Mouse (Mus musculus): ENCODE measurements around the gene Trit1. TPM values are rescaled to one million over a fixed set of nuclear protein-coding genes. Genes with fewer than 3 reads are reported as not detected.
A peak's percentile ranks its signal among the peaks of the same experiment; 100 is the strongest.
"Not testable (repeated sequence)": the region's sequence is repeated elsewhere in the genome, so short reads cannot be mapped to it uniquely, and the experiment has no call there.

Gene Trit1
- polyA plus RNA-seq, 1 experiment from 2014 or later, result 16.4 TPM

DNA sequence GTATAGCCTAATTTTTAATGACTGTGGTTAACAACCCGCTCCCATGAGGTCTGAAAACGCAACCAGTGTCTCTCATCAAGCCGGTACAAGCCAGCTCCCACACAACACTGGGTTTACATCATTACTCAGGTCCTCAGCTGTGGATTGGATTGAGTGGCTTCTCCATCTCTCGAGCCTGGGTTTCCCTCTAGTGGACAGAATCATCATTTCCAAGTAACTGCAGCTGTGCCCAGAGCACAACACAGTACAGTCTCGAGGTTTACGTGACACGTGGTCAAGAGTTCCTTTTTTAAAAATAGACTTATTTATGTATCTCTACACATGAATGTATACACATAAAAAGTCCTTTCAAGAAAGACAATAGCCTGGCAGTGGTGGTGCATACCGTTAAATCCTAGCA is 31.3 kb upstream of the Trit1 start:
- H3K4me2 ChIP-seq, result no peak overlapping the region
- no peak overlapping the region for H3K4me3 ChIP-seq (ENCODE audit: low read depth, low read length)
- no peak overlapping the region for H3K9ac ChIP-seq
- H3K36me3 ChIP-seq (ENCODE audit: insufficient read depth), result no peaks in the 10 kb centered on the region
- DNase-seq (peak; percentile 89), ATAC-seq (ENCODE audit: insufficient read depth) (peak; percentile 79)
- 29% methylated on average over 8 of the region's 8 CpGs for WGBS
- H3K4me1 ChIP-seq (ENCODE audit: insufficient read depth), result no peaks in the 10 kb centered on the region
- H3K27me3 ChIP-seq (ENCODE audit: insufficient read depth, low read length), result peaks cover 23% of the 10 kb centered on the region
- H3K9me3 ChIP-seq (ENCODE audit: low read depth, low read length), result no peaks in the 10 kb centered on the region
- H3K27ac ChIP-seq (ENCODE audit: low read depth), result no peak overlapping the region
- TF ChIP-seq CTCF (IDR thresholded peaks at IDR 0.05; ENCODE audit: low read depth), result peak; percentile 90

DNA sequence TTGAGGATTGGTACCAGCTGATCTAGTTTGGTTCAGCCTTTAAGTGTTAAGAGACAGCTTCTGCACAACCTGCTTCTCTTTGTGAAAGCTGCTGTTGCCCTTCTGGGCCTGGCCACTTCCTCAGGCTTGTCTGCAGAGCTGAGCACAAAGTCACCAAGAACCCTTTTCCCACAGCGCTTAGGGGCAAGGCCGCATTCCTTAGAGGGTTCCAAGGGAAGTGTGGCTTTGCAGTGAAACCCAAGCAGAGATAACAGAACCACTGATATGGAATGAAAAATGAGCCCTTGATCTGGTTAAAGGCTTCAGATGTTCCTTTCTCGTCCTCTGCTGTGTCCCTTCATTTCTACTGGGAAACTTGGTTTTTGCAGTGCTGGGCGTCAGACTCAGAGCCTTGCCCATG is 29.0 kb upstream of the Trit1 start:
- Histone ChIP-seq H3K27ac (ENCODE audit: low read depth) (no peak overlapping the region), H3K9ac (no peak overlapping the region), H3K4me3 (ENCODE audit: low read depth, low read length) (no peak overlapping the region), H3K4me2 (no peak overlapping the region), H3K36me3 (ENCODE audit: insufficient read depth) (no peaks in the 10 kb centered on the region), H3K4me1 (ENCODE audit: insufficient read depth) (no peaks in the 10 kb centered on the region), H3K9me3 (ENCODE audit: low read depth, low read length) (no peaks in the 10 kb centered on the region; the same call in 1 of the 2 replicates), H3K27me3 (ENCODE audit: insufficient read depth, low read length) (peaks cover 18% of the 10 kb centered on the region)
- TF ChIP-seq CTCF (IDR thresholded peaks at IDR 0.05; ENCODE audit: low read depth), result no peak
- no peak for DNase-seq
- ATAC-seq (ENCODE audit: insufficient read depth), result no peak
- WGBS, result 35% methylated on average over 4 of the region's 4 CpGs

DNA sequence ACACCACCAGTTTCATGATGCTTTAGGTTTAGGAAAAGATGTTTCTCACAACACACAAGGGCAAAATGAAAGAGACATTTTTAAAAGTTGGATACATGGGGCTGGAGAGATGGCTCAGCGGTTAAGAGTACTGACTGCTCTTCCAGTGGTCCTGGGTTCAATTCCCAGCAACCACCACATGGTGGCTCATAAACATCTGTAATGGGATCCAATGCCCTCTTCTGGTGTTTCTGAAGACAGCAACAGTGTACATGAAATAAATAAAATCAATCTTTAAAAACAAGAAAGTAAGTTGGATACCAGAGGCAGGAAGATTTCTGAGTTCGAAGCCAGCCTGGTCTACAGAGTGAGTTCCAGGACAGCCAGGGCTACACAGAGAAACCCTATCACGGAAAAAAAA is 28.4 kb upstream of the Trit1 start:
- H3K27me3 ChIP-seq (ENCODE audit: insufficient read depth, low read length), result peaks cover 17% of the 10 kb centered on the region
- H3K4me2 ChIP-seq; H3K27ac ChIP-seq (ENCODE audit: low read depth); H3K4me3 ChIP-seq (ENCODE audit: low read depth, low read length); ATAC-seq (ENCODE audit: insufficient read depth); H3K4me1 ChIP-seq (ENCODE audit: insufficient read depth); H3K9me3 ChIP-seq (ENCODE audit: low read depth, low read length); H3K9ac ChIP-seq; H3K36me3 ChIP-seq (ENCODE audit: insufficient read depth): not testable (repeated sequence)
- TF ChIP-seq CTCF (IDR thresholded peaks at IDR 0.05; ENCODE audit: low read depth), result peak; percentile 59
- WGBS, result 49% methylated on average over 3 of the region's 3 CpGs
- peak; percentile 59 for DNase-seq

DNA sequence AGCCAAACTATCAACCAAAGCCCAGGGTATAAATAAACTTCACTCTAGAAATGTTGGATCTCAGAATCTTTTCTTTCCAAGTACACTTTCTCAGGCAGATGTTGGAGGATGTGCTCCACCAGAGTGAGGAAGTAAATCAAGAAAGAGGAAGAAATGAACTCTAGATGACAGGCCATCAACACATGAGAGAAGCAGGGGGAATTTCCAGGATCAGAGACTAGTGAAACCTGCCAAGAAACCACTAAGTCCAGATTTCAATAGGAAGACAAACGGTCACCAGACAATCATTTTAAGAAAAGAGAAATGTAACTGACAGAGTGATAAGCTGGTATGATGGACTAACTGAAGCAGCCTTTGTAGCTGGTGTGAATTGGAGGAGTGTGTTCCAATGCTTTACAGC is 25.2 kb upstream of the Trit1 start:
- Histone ChIP-seq H3K27me3 (ENCODE audit: insufficient read depth, low read length) (no peaks in the 10 kb centered on the region), H3K4me1 (ENCODE audit: insufficient read depth) (no peaks in the 10 kb centered on the region), H3K36me3 (ENCODE audit: insufficient read depth) (no peaks in the 10 kb centered on the region), H3K4me2 (no peak overlapping the region), H3K4me3 (ENCODE audit: low read depth, low read length) (no peak overlapping the region), H3K9me3 (ENCODE audit: low read depth, low read length) (no peaks in the 10 kb centered on the region; the same call in 1 of the 2 replicates), H3K27ac (ENCODE audit: low read depth) (no peak overlapping the region), H3K9ac (no peak overlapping the region)
- ATAC-seq (ENCODE audit: insufficient read depth) (no peak), DNase-seq (no peak)
- no peak for TF ChIP-seq CTCF (IDR thresholded peaks at IDR 0.05; ENCODE audit: low read depth)
- 68% methylated on average over 1 of the region's 1 CpGs for WGBS

DNA sequence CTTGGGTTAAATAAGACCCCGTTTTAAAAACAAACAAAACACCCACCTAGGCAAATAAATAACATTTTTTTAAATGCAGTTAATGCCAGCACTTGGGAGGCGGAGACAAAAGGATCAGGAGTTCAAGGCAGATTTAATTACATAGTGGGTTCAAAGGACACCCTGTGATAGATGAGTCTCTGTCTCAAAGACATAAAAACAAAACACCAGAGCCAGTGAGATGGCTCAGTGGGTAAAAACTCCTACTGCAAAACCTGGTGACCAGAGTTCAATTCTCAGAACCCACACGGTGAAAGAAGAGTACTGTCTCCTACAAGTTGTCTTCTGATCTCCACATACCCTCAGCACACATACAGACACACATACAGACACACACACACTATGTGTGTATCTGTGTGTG is 24.1 kb upstream of the Trit1 start:
- Histone ChIP-seq H3K4me1 (ENCODE audit: insufficient read depth) (no peaks in the 10 kb centered on the region), H3K27me3 (ENCODE audit: insufficient read depth, low read length) (peaks cover under 1% of the 10 kb centered on the region; the same call in 1 of the 2 replicates), H3K27ac (ENCODE audit: low read depth) (no peak overlapping the region), H3K4me3 (ENCODE audit: low read depth, low read length) (no peak overlapping the region), H3K9ac (no peak overlapping the region), H3K36me3 (ENCODE audit: insufficient read depth) (no peaks in the 10 kb centered on the region), H3K4me2 (no peak overlapping the region), H3K9me3 (ENCODE audit: low read depth, low read length) (no peaks in the 10 kb centered on the region; the same call in 1 of the 2 replicates)
- no peak for TF ChIP-seq CTCF (IDR thresholded peaks at IDR 0.05; ENCODE audit: low read depth)
- DNase-seq (no peak), ATAC-seq (ENCODE audit: insufficient read depth) (no peak)
- WGBS, result 39% methylated on average over 3 of the region's 3 CpGs

DNA sequence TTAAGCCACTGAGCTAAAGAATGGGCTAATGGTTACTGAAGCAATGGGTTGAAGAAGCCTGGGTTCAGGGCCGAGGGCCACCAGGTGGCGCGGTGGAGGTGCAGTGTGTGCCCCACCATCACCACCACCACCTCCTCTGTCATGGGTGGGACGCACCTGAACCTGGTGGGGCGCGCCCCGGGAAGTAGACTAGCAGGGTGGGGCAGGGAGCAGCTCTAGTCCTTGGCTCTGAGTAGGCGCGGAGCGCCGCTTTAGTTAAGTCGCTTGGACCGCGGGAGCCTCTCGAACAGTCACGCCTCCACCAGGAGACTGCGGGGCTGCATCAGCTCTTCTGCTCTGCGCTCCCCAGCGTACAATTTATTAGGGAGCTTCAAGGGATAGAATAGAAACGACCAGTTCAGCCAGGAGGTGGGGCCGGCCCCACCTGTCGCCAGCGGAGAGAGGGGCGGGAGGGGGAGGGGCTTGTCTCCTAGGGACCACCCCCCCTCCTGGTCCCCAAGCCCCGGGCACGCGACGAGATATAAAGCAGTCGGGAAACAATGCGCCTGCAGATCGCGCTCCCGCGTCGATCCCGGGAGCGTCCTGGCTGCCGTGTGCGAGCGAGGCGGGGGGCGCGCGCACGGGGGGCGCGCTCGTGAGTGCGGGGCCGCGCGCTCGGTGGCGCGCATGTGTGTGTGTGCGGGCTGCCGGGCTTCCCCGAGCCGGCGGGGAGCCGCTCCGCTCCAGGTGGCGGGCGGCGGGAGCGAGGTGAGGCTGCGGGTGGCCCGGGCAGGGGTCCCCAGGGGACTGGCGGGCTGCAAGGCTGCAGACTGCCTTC is 20.8 kb upstream of the Trit1 start, which contains the start of gene Mycl:
TSS of gene Mycl (plus strand) at position 249 of the 817 bp plus-strand sequence.
- peak within 1 kb of the TSS; percentile 65 for H3K9ac ChIP-seq
- TF ChIP-seq CTCF (IDR thresholded peaks at IDR 0.05; ENCODE audit: low read depth), result peak; percentile 91
- peak within 1 kb of the TSS; percentile 82 for H3K27ac ChIP-seq (ENCODE audit: low read depth)
- peak within 1 kb of the TSS; percentile 98 for H3K4me2 ChIP-seq
- DNase-seq (peak; percentile 85), ATAC-seq (ENCODE audit: insufficient read depth) (peak; percentile 80)
- 0 out of 2 replicates have a peak, but pooled peaks cover 3% of the 10 kb centered on the region for H3K4me1 ChIP-seq (ENCODE audit: insufficient read depth)
- no peaks in the 10 kb centered on the region; the same call in 1 of the 2 replicates for H3K9me3 ChIP-seq (ENCODE audit: low read depth, low read length)
- 1% methylated on average over 69 of the region's 69 CpGs for WGBS
- peaks cover 23% of the 10 kb centered on the region for H3K27me3 ChIP-seq (ENCODE audit: insufficient read depth, low read length)
- H3K4me3 ChIP-seq (ENCODE audit: low read depth, low read length), result peak within 1 kb of the TSS; percentile 70
- H3K36me3 ChIP-seq (ENCODE audit: insufficient read depth), result no peaks in the 10 kb centered on the region

DNA sequence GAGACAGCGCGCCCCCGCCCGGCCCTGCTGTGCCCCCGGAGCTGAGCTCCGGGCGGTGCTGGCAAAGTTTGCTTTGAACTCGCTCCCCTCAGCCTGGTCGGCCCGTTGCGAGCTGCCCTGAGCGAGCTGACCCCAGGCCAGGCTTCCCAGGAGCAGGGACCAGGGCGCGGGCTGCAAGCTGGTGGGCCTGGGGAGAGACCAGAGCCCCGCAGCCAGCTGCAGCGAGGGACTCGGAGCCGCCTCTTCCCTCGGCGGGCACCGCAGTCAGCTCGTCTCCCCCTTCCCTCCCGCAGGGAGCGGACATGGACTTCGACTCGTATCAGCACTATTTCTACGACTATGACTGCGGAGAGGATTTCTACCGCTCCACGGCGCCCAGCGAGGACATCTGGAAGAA is 20.2 kb upstream of the Trit1 start:
- WGBS, result 0% methylated on average over 32 of the region's 32 CpGs
- no peak for TF ChIP-seq CTCF (IDR thresholded peaks at IDR 0.05; ENCODE audit: low read depth)
- H3K4me1 ChIP-seq (ENCODE audit: insufficient read depth), result 0 out of 2 replicates have a peak, but pooled peaks cover 3% of the 10 kb centered on the region
- peak overlapping the region; percentile 65 for H3K9ac ChIP-seq
- H3K27ac ChIP-seq (ENCODE audit: low read depth), result peak overlapping the region; percentile 82
- H3K27me3 ChIP-seq (ENCODE audit: insufficient read depth, low read length), result peaks cover 23% of the 10 kb centered on the region
- DNase-seq (peak; percentile 63), ATAC-seq (ENCODE audit: insufficient read depth) (peak; percentile 38; the same call in 1 of the 2 replicates)
- peak overlapping the region; percentile 98 for H3K4me2 ChIP-seq
- no peaks in the 10 kb centered on the region for H3K36me3 ChIP-seq (ENCODE audit: insufficient read depth)
- H3K9me3 ChIP-seq (ENCODE audit: low read depth, low read length), result no peaks in the 10 kb centered on the region; the same call in 1 of the 2 replicates
- peak overlapping the region; percentile 70 for H3K4me3 ChIP-seq (ENCODE audit: low read depth, low read length)

Measured in lung, embryonic 14.5 days (tissue).